Mouse (Mus musculus) testis, adult 2 months (tissue): Measurements from ENCODE around the gene Foxd1.

Experiments used
- CTCF ChIP-seq: fragments of 200-500 bp; IDR thresholded peaks from 2 replicates; pipeline ENCODE4 v1.5.1; 2012; ENCODE audit warnings: low read depth, mild to moderate bottlenecking, inconsistent platforms, low read length, moderate library complexity; ENCODE audit not compliant: control insufficient read depth, insufficient read depth, insufficient replicate concordance
- POLR2A ChIP-seq: fragments of 200-500 bp; IDR thresholded peaks from 2 replicates; pipeline ENCODE4 v1.6.1; 2012; ENCODE audit warnings: low read depth, mild to moderate bottlenecking, inconsistent platforms, low read length, moderate library complexity; ENCODE audit not compliant: control insufficient read depth

GRCm38 (mm10) chr13:98367601-98368000 lies 13.6 kb downstream of the Foxd1 start:
- no peak for TF ChIP-seq CTCF
- no peak for TF ChIP-seq POLR2A
